Mouse (Mus musculus) embryonic stem cell, embryonic (primary cell): ENCODE measurements around the gene Ifnl2.

Experiments used
- CTCF ChIA-PET, 4 experiments: fragments of 300-600 bp in 2 of 4; fragments of 350-600 bp in 2 of 4; sonication (Branson Sonifier 250); formaldehyde crosslinking; loops; one replicate each; lab custom pipeline; 2022; ENCODE audit warnings: inconsistent platforms in 2 of 4; lab: Charles Lee
- POLR2A ChIA-PET, 4 experiments: fragments of 300-600 bp in 2 of 4; fragments of 350-600 bp in 2 of 4; sonication (Branson Sonifier 250); formaldehyde crosslinking; loops; one replicate each; lab custom pipeline; 2022; ENCODE audit warnings: antibody characterized with exemption in 4 of 4, inconsistent platforms in 1 of 4; lab: Charles Lee

Ifnl2 gene

GRCm38 (mm10) chr7:28466721-28467212 lies 43.5 kb downstream of the Ifnl2 start:
- ChIA-PET POLR2A (interaction anchor here in 2 of 4 experiments (0.8 to 2.3 kb wide), 8 partner anchors 13 to 130 kb away, joined by 3 to 6 read pairs (median 4); partner anchors contain the start of gene Gmfg (in 2 of the 2)), CTCF (interaction anchor here in 1 of 4 experiments (0.8 to 1.2 kb wide), 3 partner anchors 20 to 128 kb away, joined by 3 read pairs; partner anchors contain the start of genes Med29, Paf1 and Supt5)

DNA sequence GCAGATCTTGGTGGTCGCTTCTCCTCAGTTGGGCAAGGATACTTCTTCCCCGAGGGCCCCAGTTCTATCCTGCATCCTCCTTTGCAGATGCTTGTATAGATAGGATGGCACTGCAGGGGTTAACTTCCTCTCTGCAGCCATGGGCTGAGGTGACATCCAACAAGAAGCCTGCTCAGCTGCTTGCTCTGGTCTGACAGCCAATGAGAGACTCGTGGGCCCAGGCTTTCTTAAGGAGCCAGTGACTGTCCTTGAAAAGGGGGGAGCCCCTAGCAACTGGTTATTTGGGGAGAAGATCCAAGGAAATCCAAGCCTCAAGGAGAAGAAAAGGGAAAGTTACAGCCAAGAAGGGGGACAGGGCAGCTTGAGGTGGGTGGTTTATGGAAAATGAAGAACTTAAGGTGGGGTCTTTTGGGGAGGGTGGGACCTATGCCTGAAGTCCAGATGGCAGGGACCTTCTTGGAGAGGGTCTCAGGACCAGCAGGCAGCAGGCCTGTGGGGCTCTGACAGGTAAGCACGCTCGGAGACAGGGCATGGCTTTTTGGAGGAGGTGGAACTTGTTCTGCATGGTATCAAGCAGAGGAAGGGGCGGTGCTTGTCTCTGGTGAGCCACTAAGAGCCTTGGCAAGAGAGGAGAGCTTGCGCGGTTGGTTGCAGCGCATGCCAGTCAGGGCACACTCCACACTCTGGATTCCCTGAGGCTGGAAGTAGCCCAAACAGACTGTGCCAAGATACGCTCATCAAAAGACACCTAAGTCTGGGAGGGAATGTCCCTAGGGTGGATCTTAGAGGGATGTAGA lies 45.6 kb downstream of the Ifnl2 start:
- ChIA-PET CTCF (interaction anchor here in 3 of 4 experiments (0.5 to 1.8 kb wide), 8 partner anchors 18 to 562 kb away, joined by 3 to 8 read pairs (median 4); partner anchors contain the start of gene Gmfg (in 1 of the 3)), POLR2A (interaction anchor here (0.6 to 2.3 kb wide), 30 partner anchors 10 to 1139 kb away, joined by 3 to 8 read pairs (median 3); partner anchors contain the start of genes Gmfg (in 2 of the 4), Eif3k (in 1 of the 4), Med29 (in 1 of the 4) and Mrps12 (in 1 of the 4))

DNA sequence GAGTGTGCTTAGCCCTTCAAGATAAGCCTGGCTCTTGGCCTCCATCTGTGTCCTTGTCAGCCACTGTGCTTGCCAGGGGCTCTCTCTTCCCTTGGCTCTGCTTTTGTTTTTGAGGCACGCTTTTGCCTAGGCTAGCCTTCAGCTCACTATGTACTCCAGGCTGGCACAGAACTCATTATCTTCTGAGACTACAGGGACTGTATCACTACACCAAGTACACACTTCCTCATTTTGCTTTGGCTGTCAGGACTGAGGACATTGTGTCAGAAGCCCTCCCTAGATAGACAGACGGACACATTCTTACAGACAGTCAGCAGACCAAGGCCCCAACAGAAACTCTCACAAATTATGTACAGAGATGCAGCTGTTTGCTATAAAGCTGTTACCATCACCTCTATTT lies 47.5 kb downstream of the Ifnl2 start:
- CTCF ChIA-PET, result no interaction called here
- POLR2A ChIA-PET, result interaction anchor here in 2 of 4 experiments (1.2 to 1.9 kb wide), 4 partner anchors 8 to 70 kb away, joined by 3 to 5 read pairs (median 3); partner anchors contain the start of genes Med29 (in 1 of the 2) and Paf1 (in 1 of the 2)

GRCm38 (mm10) chr7:28460361-28460760 lies 49.9 kb downstream of the Ifnl2 start:
- ChIA-PET POLR2A (interaction anchor here in 3 of 4 experiments (0.6 to 1.5 kb wide), 6 partner anchors 21 to 184 kb away, joined by 3 to 5 read pairs (median 4); no protein-coding TSS in a partner anchor), CTCF (interaction anchor here in 2 of 4 experiments (0.5 to 1.9 kb wide), 3 partner anchors 11 to 160 kb away, joined by 3 to 6 read pairs (median 3); no protein-coding TSS in a partner anchor)
